Mouse (Mus musculus) fat pad, adult 2 months (tissue): Measurements from ENCODE around the gene Hcrt.

Experiments used
- DNase-seq: peaks from one replicate; pipeline ENCODE4 v3.0.0-alpha.2; 2011; ENCODE audit warnings: low read depth, low spot score; ENCODE audit errors: extremely low read depth

Gene Hcrt

GRCm38 (mm10) chr11:100713174-100713573 lies 49.6 kb downstream of the Hcrt start:
- DNase-seq = no peak

GRCm38 (mm10) chr11:100711783-100712615 lies 50.7 kb downstream of the Hcrt start, which contains the start of gene Kat2a:
Kat2a (minus strand) TSS chr11:100712465.
- no peak for DNase-seq
